Mouse (Mus musculus) embryonic fibroblast, embryonic 13.5 days (primary cell): Measurements from ENCODE around the gene Smarcb1.

ENCODE experiments used
- CTCF ChIP-seq: IDR thresholded peaks from 2 replicates; pipeline ENCODE4 v1.5.1; 2011; ENCODE audit warnings: mild to moderate bottlenecking, control low read depth, low read length, moderate library complexity, borderline replicate concordance; ENCODE audit not compliant: insufficient read depth
- POLR2A ChIP-seq: IDR thresholded peaks from 2 replicates; pipeline ENCODE4 v1.6.1; 2011; ENCODE audit warnings: low read depth, mild to moderate bottlenecking, control low read depth, low read length, moderate library complexity

- TF ChIP-seq CTCF: no peak; the same call in 1 of the 2 replicates
- no peak for TF ChIP-seq POLR2A
These were observed 68.0 kb downstream of the Smarcb1 start for GRCm38 (mm10) chr10:75853452-75853851.
